Mouse (Mus musculus) thymus, postnatal 4 days (tissue): ENCODE results near the gene Twist1.

Experiments
- DNase-seq: peaks from one replicate; pipeline ENCODE4 v3.0.0; 2021

Twist1 gene

GRCm38 (mm10) chr12:33966490-33967415 lies 9.3 kb downstream of the Twist1 start:
- DNase-seq, result peak; percentile 6

- no peak for DNase-seq
Observed at GRCm38 (mm10) chr12:33967514-33967913, 10.0 kb downstream of the Twist1 start.

- no peak for DNase-seq
Observed at GRCm38 (mm10) chr12:33968041-33968897, 10.8 kb downstream of the Twist1 start.

DNA sequence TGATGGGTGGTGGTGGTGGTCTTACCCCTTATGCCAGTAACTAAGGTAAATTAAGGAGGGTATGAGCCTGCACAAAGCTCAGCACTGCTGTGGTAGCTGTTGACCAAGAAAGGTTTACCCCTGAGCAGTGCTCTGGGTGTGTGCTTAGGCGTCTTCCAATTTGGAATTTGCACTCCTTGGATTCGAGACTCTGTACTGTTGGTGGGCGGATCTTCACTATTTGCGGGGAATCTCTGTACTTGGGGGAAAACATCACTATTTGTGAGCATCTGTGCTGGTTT lies 11.4 kb downstream of the Twist1 start:
- DNase-seq, result no peak

- no peak for DNase-seq
Observed at GRCm38 (mm10) chr12:33980159-33980558, 22.7 kb downstream of the Twist1 start.

DNA sequence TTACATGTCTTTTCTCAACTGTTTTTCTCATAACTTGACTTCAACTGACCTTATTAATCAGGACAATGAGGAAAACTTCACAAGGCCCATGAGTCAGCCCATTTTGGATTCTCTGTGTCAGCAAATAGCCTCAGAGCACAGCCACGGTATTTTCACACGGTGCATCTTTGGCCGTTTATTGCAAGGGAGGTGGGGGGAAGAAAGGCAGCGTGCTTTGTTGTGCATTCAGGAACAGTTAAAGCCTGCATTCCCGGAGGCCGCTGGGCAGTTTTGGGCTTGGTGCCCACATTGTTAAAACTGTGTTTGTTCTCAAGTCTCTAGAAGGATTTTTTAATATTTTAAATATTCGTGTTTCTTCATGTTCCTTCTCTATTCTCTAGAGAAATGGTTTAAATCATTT lies 24.0 kb downstream of the Twist1 start:
- no peak for DNase-seq

DNA sequence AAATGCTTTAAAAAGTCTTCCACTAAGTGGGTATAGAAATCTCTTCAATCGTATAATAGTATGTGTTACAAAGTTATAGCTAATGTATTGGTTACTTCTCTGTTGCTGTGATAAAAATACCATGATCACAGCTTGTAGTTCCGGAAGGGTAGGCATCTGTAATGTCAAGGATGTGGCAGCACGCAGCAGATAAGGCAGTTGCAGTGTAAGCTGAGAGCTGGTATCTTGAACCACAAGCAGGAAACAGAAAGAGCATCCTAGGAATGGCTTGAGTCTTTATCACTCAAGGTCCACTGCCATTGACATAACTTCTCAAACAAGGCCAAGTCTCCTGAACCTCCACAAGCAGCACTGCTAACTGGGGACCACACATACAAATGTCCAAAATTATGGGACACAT lies 35.7 kb downstream of the Twist1 start:
- DNase-seq, result no peak
